Mouse (Mus musculus) hindbrain, embryonic 10.5 days (tissue): ENCODE measurements around the gene Necab2. TPM values are rescaled to one million over a fixed set of nuclear protein-coding genes. Genes with fewer than 3 reads are reported as not detected.

ENCODE experiments used
- DNase-seq: peaks from one replicate; pipeline ENCODE4 v3.0.0-alpha.2; 2017; ENCODE audit warnings: low spot score
- H3K27ac ChIP-seq: fragments of 300-500 bp; sonication (generic); 2 replicates; pipeline ENCODE4 v1.5.1; 2016; ENCODE audit warnings: mild to moderate bottlenecking, moderate library complexity
- H3K27me3 ChIP-seq: fragments of 300-500 bp; sonication (generic); 2 replicates; pipeline ENCODE4 v1.6.1; 2016; ENCODE audit warnings: mild to moderate bottlenecking; ENCODE audit not compliant: poor library complexity, insufficient read depth, severe bottlenecking
- H3K36me3 ChIP-seq: fragments of 300-500 bp; sonication (generic); 2 replicates; pipeline ENCODE4 v1.6.1; 2016; ENCODE audit warnings: mild to moderate bottlenecking, moderate library complexity
- H3K4me1 ChIP-seq: fragments of 300-500 bp; sonication (generic); replicated peaks from 2 replicates; pipeline ENCODE4 v1.6.1; 2016; ENCODE audit warnings: mild to moderate bottlenecking
- H3K4me3 ChIP-seq: fragments of 300-500 bp; sonication (generic); 2 replicates; pipeline ENCODE4 v1.5.1; 2016; ENCODE audit warnings: mild to moderate bottlenecking, moderate library complexity
- H3K9me3 ChIP-seq: fragments of 300-500 bp; sonication (generic); 2 replicates; pipeline ENCODE4 v1.6.1; 2016; ENCODE audit warnings: mild to moderate bottlenecking, moderate library complexity
- WGBS: fragments of 180-500 bp; shearing (Covaris S2); methylation state at CpG from one replicate; pipeline ENCODE4 v1.1.7; 2016; 5-methylcytosine and 5-hydroxymethylcytosine counted together
- polyA plus RNA-seq: library from polyadenylated mRNA; unstranded; fragments of >200 nt; fragmentation: Nextera tagmentation; extraction: Ambion mirVana; gene quantifications from 2 replicates; pipeline ENCODE4 v1.2.1, GENCODE M21; 2016

Necab2 gene
- polyA plus RNA-seq, 1 experiment from 2014 or later, result 14.0 TPM

DNA sequence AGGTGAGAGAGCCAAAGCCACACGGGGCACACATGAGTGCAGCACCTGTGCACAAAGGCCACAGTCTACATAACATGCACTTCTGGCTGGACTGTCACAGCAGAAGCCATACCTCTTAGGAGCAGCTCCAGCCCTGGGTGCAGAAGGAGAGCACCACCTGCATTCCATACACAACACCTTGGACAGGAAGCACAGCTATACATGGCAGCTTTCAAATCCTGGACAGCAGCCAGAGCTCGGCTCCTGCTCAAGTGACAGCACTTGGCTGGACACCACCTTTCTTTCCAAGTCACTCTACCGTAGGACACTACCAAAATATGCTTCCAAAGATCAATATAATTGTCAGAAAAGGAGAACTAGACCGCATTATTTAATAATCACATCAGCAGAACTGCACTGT lies 66.9 kb downstream of the Necab2 start:
- H3K9me3 ChIP-seq, result no peaks in the 10 kb centered on the region
- peaks cover 100% of the 10 kb centered on the region for H3K36me3 ChIP-seq
- WGBS, result 95% methylated on average over 4 of the region's 4 CpGs
- no peak overlapping the region for H3K27ac ChIP-seq
- H3K4me1 ChIP-seq, result no peaks in the 10 kb centered on the region
- H3K27me3 ChIP-seq, result no peaks in the 10 kb centered on the region
- no peak overlapping the region for H3K4me3 ChIP-seq
- no peak for DNase-seq

- DNase-seq, result no peak
- no peak overlapping the region for H3K4me3 ChIP-seq
- H3K36me3 ChIP-seq, result peaks cover 100% of the 10 kb centered on the region
- WGBS, result 90% methylated on average over 3 of the region's 3 CpGs
- H3K9me3 ChIP-seq, result no peaks in the 10 kb centered on the region
- H3K27ac ChIP-seq, result no peak overlapping the region
- H3K27me3 ChIP-seq, result no peaks in the 10 kb centered on the region
- no peaks in the 10 kb centered on the region for H3K4me1 ChIP-seq
Observed at GRCm38 (mm10) chr8:119514940-119515339, 68.4 kb downstream of the Necab2 start.

DNA sequence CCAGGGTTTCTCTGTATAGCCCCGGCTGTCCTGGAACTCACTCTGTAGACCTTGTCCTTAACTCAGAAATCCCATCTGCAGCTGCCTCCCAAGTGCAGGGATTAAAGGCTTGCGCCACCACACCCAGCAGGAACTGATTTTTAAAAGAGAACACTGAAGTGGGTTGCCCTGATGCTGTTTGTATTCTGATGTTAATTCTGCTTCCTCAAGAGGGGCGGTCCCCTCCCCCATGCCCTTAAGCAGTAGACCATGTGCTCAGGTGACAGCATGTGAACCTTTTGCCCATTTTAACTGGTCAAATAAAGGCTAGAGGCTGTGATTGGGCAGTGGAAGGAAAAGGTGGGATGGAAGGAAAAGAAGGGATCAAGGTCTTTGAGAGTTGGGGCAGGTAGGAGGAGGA lies 69.2 kb downstream of the Necab2 start:
- WGBS, result 65% methylated on average over 3 of the region's 3 CpGs
- Histone ChIP-seq H3K36me3 (peaks cover 100% of the 10 kb centered on the region), H3K27ac (no peak overlapping the region)

DNA sequence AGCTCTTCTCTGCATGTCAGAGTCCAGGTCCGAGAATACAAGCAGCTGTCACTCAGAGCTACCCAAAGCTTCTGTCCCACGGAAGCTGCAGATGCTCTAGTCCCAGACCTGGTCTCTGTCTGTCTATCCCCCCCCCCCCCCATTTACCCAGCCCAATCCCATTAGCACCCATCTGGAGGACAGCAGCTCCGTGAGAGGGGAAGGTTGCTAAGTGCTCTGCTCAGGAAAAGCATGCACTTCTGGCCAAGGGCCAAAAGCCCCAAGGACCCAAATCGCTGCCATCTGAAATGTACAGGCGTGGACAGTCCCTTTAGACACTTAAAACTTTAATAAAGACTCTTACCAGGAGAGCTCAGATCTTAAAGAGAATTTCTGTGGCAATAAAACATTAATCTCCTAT lies 70.2 kb downstream of the Necab2 start:
- WGBS, result 79% methylated on average over 5 of the region's 5 CpGs
- H3K4me1 ChIP-seq, result no peaks in the 10 kb centered on the region
- no peak overlapping the region for H3K4me3 ChIP-seq
- peaks cover 100% of the 10 kb centered on the region for H3K36me3 ChIP-seq
- no peaks in the 10 kb centered on the region for H3K27me3 ChIP-seq
- no peak overlapping the region for H3K27ac ChIP-seq
- no peaks in the 10 kb centered on the region for H3K9me3 ChIP-seq
- no peak for DNase-seq

More for the DNA sequence above, 69.2 kb downstream of the Necab2 start:
- Histone ChIP-seq H3K4me3 (no peak overlapping the region), H3K4me1 (no peaks in the 10 kb centered on the region), H3K27me3 (no peaks in the 10 kb centered on the region), H3K9me3 (no peaks in the 10 kb centered on the region)
- DNase-seq, result no peak

DNA sequence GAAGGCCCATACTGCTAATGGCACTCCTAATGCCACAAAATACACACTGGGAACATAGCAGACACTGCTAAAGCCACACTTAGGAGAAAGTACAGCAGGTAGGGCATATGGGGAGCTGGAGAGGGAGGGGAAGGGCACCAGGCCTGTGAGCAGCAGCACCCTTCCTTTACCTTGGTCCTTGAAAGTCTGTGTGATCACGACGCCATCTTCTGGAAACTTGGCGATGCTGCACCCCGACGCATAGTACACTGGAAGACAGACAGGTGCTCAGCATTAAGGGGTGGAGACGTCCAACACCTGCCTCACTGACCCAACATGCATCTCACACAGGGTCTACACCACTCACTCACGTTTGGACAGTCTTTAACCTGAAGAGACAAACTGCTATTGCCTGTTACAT lies 73.6 kb downstream of the Necab2 start:
- WGBS, result 78% methylated on average over 7 of the region's 7 CpGs
- H3K9me3 ChIP-seq, result no peaks in the 10 kb centered on the region
- H3K4me3 ChIP-seq, result no peak overlapping the region
- H3K27me3 ChIP-seq, result no peaks in the 10 kb centered on the region
- no peaks in the 10 kb centered on the region for H3K4me1 ChIP-seq
- H3K27ac ChIP-seq, result no peak overlapping the region
- peaks cover 99% of the 10 kb centered on the region for H3K36me3 ChIP-seq
- no peak for DNase-seq

Other genes with a start within 250 kb of the Necab2 start
- gene Hsbp1, start 102.2 kb upstream of the Necab2 start, polyA plus RNA-seq, result 280 and 364 TPM in 2 replicates
- gene Mlycd, start 51.8 kb upstream of the Necab2 start, polyA plus RNA-seq, result 11.5 and 13.5 TPM in 2 replicates
- gene Osgin1, start 12.6 kb upstream of the Necab2 start, polyA plus RNA-seq, result 0.30 and 0.36 TPM in 2 replicates
- gene Slc38a8, start 55.0 kb downstream of the Necab2 start, polyA plus RNA-seq, result 1.4 TPM in 1 of 2 replicates, not detected in the other
- gene Mbtps1, start 112.0 kb downstream of the Necab2 start, polyA plus RNA-seq, result 104 and 107 TPM in 2 replicates
- gene Hsdl1, start 128.5 kb downstream of the Necab2 start, polyA plus RNA-seq, result 65.1 and 78.0 TPM in 2 replicates
- gene Dnaaf1, start 128.5 kb downstream of the Necab2 start, polyA plus RNA-seq, result 0.39 and 1.3 TPM in 2 replicates
- 16.8 and 17.4 TPM in 2 replicates for gene Taf1c, start 158.5 kb downstream of the Necab2 start, polyA plus RNA-seq
- 0.16 and 0.41 TPM in 2 replicates for gene Adad2, start 166.0 kb downstream of the Necab2 start, polyA plus RNA-seq
- gene Kcng4, start 189.0 kb downstream of the Necab2 start, polyA plus RNA-seq, result 0.16 and 0.29 TPM in 2 replicates
- 9.6 and 11.6 TPM in 2 replicates for gene Wfdc1, start 219.6 kb downstream of the Necab2 start, polyA plus RNA-seq